Mouse (Mus musculus) CD4-positive, CD25-positive, alpha-beta regulatory T cell, adult 2 months (primary cell): ENCODE results near the gene Mri1.

Experiments
- DNase-seq: peaks from one replicate; pipeline ENCODE4 v3.0.0-alpha.2; 2012; ENCODE audit warnings: low read depth, low spot score

Mri1 gene

GRCm38 (mm10) chr8:84256822-84257610, at the start of gene Mri1:
Gene Mri1 (minus strand): TSS chr8:84257326.
- DNase-seq, result peak; percentile 92

GRCm38 (mm10) chr8:84303951-84304350, 46.8 kb upstream of the Mri1 start:
- DNase-seq, result no peak

DNA sequence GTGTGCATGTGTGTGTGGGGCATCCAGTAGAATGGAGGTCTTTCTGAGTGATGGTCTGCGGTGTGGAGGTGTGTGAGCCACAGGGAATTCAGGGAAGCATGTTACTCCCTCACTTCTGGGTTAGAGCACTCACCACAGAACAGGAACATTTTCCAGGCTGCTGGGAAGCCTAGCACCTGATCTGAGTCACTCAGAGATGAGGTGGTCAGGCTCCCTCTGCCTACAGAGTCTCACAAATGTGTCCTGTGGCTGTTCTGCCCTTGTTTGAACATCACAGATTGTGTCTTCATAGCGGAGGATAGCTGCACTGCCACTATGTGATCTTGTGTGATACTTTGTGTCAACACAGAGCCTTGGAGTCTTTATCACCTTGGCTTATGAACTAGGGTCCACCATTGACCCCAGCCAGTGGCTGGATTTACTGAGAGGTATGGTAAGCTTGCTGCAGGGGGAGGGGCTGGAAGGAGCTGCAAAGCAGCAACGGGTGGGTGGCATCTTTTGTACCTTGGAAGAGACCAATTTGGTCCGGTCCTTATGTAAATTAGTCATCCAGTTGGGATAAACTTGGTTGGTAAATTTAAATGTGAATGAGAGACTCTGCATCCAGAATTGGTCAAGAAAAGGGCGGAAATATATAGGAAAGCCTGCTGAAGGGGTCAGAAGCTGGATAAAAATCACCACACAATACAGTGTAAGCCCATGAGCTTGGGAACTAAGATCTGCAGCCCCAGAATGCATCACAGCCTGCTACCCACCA, 40.1 kb upstream of the Mri1 start:
- no peak for DNase-seq

DNA sequence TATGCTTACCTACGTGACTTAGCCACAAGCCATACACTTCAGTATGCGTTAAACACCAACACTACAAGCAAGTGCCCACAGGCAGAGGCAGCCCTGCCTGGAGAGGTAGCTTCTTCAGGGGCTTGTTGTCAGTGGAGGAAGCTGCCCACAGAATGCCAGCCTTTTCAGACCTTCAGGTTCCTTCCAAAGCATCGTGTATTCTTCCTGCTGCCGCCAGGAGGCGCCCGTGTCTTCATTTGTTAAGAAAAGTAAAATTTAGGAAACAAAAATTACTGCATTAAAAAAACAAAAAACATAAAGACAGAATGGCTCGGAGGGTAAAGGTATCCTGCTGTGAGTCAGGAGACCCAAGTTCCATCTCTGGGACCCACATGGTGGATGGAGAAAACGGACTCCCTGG, 34.6 kb upstream of the Mri1 start:
- DNase-seq, result peak; percentile 81

GRCm38 (mm10) chr8:84291086-84291485, 34.0 kb upstream of the Mri1 start:
- DNase-seq, result no peak

- peak; percentile 51 for DNase-seq
Measured at GRCm38 (mm10) chr8:84288892-84289291, 31.8 kb upstream of the Mri1 start.

DNA sequence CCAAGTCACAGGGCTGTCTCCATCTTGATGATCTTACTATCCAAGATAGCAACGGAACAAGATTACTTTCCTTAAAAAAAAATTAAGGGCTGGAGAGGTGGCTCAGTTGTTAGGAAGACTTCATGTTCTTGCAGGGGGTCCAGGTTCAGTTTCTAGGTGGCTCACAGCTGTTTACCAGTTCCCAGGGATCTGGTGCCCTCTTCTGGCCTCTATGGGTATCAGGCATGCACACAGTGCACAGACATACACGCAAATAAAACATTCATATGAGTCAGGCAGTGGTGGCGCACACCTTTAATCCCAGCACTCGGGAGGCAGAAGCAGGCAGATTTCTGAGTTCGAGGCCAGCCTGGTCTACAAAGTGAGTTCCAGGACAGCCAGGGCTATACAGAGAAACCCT, 28.5 kb upstream of the Mri1 start:
- DNase-seq, result peak; percentile 70

- DNase-seq, result no peak
Measured at GRCm38 (mm10) chr8:84284608-84285063, 27.5 kb upstream of the Mri1 start.

GRCm38 (mm10) chr8:84280777-84281176, 23.7 kb upstream of the Mri1 start:
- no peak for DNase-seq

DNA sequence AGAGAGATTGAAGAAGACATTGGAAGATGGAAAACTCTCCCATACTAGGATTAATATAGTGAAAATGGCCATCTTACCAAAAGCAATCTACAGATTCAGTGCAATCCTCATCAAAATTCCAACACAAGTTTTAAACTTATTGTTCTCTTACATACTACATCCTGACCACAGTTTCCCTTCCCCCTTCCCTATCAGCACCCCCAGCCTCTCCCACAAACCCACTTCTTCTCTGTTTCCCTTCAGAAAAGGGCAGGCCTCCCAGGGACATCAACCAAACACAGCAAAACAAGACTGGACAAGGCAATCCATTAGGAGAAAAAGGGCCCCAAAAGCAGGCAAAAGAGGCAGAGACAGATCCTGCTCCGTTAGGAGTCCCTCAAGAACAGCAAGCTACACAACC, 19.3 kb upstream of the Mri1 start:
- no peak for DNase-seq

DNA sequence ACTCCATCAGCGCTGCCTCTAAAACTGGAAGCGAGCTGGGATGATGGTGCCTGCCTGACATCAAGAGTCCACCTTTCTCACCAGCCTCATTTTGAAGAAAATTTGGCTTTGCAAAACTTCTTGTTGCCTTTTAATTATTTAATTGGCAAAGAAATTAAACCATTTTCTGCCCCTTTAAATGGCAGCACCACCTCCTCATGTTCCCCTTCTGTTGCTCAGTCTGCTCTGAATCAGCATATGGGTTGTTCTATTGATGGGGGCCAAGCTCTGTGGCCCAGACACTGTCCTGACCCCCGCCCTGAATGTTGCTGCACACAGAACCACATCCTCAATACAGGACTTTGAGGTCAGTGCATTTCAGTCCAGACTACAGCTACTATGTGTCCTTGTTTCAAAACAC, 16.8 kb upstream of the Mri1 start:
- DNase-seq, result no peak

GRCm38 (mm10) chr8:84272302-84272701, 15.2 kb upstream of the Mri1 start:
- DNase-seq, result no peak

GRCm38 (mm10) chr8:84269950-84270773, 13.0 kb upstream of the Mri1 start, which contains the start of gene Ccdc130:
Gene Ccdc130 (minus strand): TSS chr8:84270380.
- DNase-seq, result peak; percentile 100

GRCm38 (mm10) chr8:84261098-84261497, 4.0 kb upstream of the Mri1 start:
- no peak for DNase-seq

- peak; percentile 83 for DNase-seq
Measured at GRCm38 (mm10) chr8:84256458-84256821, 686 bp downstream of the Mri1 start.

GRCm38 (mm10) chr8:84255858-84256257, 1.3 kb downstream of the Mri1 start:
- peak; percentile 49 for DNase-seq

GRCm38 (mm10) chr8:84249257-84250170, 7.6 kb downstream of the Mri1 start, which contains the start of gene D8Ertd738e:
Gene D8Ertd738e (minus strand): TSS chr8:84249719.
- peak; percentile 97 for DNase-seq

- DNase-seq, result no peak
Measured at GRCm38 (mm10) chr8:84241821-84242220, 15.3 kb downstream of the Mri1 start.

DNA sequence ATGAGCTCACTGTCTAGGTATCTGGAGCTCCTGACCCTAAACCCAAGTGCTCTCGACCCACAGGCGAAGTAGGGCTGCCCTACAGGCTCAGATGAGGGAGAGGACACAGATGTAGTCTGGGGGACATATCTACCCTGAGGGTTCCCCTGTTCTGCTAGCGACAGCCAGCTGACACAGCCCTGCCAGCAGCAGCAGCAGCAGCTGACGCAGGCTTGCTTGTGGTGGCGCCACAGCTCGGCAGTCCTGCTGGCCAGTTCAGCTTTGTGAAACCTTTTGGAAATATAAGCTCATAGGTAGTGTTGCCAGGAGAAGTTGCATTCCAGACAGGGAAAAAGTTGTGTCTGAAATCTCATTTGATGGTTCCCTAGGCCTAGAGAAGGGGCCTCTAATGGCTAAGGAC, 16.0 kb downstream of the Mri1 start:
- DNase-seq, result no peak

GRCm38 (mm10) chr8:84237542-84238229, 19.4 kb downstream of the Mri1 start:
- peak; percentile 68 for DNase-seq
